Mouse (Mus musculus) adrenal gland (tissue): ENCODE results near the gene AW011738.

Source experiments
- intact Hi-C: fragments of 180-260 bp; cut with DNase I; formaldehyde crosslinking; loops from one replicate; pipeline ENCODE4 v1.15.1; 2025
- microRNA-seq, 2 experiments: library from miRNA; unstranded; fragments of <30 nt; microRNA quantifications; one replicate each; pipeline ENCODE4; 2019

The AW011738 gene

GRCm38 (mm10) chr4:156236651-156237447 lies 33.7 kb downstream of the AW011738 start:
- intact Hi-C loops = no loop called here

GRCm38 (mm10) chr4:156249567-156249966 lies 46.5 kb downstream of the AW011738 start:
- intact Hi-C loops = no loop called here

- intact Hi-C loops = no loop called here
Observed at GRCm38 (mm10) chr4:156251081-156251480, 48.0 kb downstream of the AW011738 start.

GRCm38 (mm10) chr4:156252140-156252539 lies 49.0 kb downstream of the AW011738 start:
- intact Hi-C loops = no loop called here

- intact Hi-C loops = no loop called here
Observed at GRCm38 (mm10) chr4:156252619-156253018, 49.5 kb downstream of the AW011738 start.

- intact Hi-C loops = no loop called here
Observed at GRCm38 (mm10) chr4:156253043-156253442, 49.9 kb downstream of the AW011738 start.

- intact Hi-C loops = no loop called here
Observed at GRCm38 (mm10) chr4:156254361-156255077, 51.4 kb downstream of the AW011738 start.

Small RNAs within 50 kb of the gene (microRNA-seq; reads per million reads assigned to microRNA genes)
- 2.1 to 4.7 reads per million in 2 experiments for gene Mir7658
